Mouse (Mus musculus) heart, postnatal 0 days (tissue): ENCODE data around the gene Gm49354. TPM values are rescaled to one million over a fixed set of nuclear protein-coding genes. Genes with fewer than 3 reads are reported as not detected.
"Not testable (repeated sequence)": the region's sequence is repeated elsewhere in the genome, so short reads cannot be mapped to it uniquely, and the experiment has no call there.

Experiments used
- ATAC-seq: fragments of 200-750 bp; cut with Nextera tagmentation; 2 replicates; pipeline ENCODE4 v1.8.0; 2017; ENCODE audit warnings: low read depth, moderate number of reproducible peaks, moderate library complexity; ENCODE audit not compliant: insufficient read depth
- DNase-seq: peaks from one replicate; pipeline ENCODE4 v3.0.0-alpha.2; 2016; ENCODE audit warnings: low spot score
- H3K27ac ChIP-seq: fragments of 300-500 bp; sonication (generic); 2 replicates; pipeline ENCODE4 v1.5.1; 2014; ENCODE audit warnings: low read depth, mild to moderate bottlenecking
- H3K27me3 ChIP-seq: fragments of 300-500 bp; sonication (generic); 2 replicates; pipeline ENCODE4 v1.6.1; 2014; ENCODE audit warnings: low read length, mixed read lengths; ENCODE audit not compliant: control insufficient read depth, insufficient read depth
- H3K36me3 ChIP-seq: fragments of 300-500 bp; sonication (generic); replicated peaks from 2 replicates; pipeline ENCODE4 v1.6.1; 2014; ENCODE audit warnings: low read length, mixed read lengths; ENCODE audit not compliant: control insufficient read depth, insufficient read depth
- H3K4me1 ChIP-seq: fragments of 300-500 bp; sonication (generic); 2 replicates; pipeline ENCODE4 v1.6.1; 2014; ENCODE audit warnings: antibody characterized with exemption; ENCODE audit not compliant: control insufficient read depth, insufficient read depth
- H3K4me2 ChIP-seq: fragments of 300-500 bp; sonication (generic); 2 replicates; pipeline ENCODE4 v1.6.1; 2014; ENCODE audit warnings: low read depth, mild to moderate bottlenecking, low read length, moderate library complexity
- H3K4me3 ChIP-seq: fragments of 300-500 bp; sonication (generic); 2 replicates; pipeline ENCODE4 v1.5.1; 2014; ENCODE audit warnings: low read depth, low read length
- H3K9ac ChIP-seq: fragments of 300-500 bp; sonication (generic); replicated peaks from 2 replicates; pipeline ENCODE4 v1.6.1; 2014; ENCODE audit warnings: low read depth, low read length, mixed read lengths
- H3K9me3 ChIP-seq: fragments of 300-500 bp; sonication (generic); replicated peaks from 2 replicates; pipeline ENCODE4 v1.6.1; 2016; ENCODE audit warnings: low read length; ENCODE audit not compliant: control insufficient read depth
- CTCF ChIP-seq: IDR thresholded peaks from 2 replicates; pipeline ENCODE4 v1.5.1; 2016; ENCODE audit warnings: antibody characterized with exemption, control low read depth, low read depth
- EP300 ChIP-seq: IDR thresholded peaks from 2 replicates; pipeline ENCODE4 v1.6.1; 2016; ENCODE audit warnings: antibody characterized with exemption, low read depth
- WGBS: fragments of 180-500 bp; shearing (Covaris S2); extraction: QIAGEN DNeasy Blood & Tissue Kit; methylation state at CpG from one replicate; pipeline ENCODE4 v1.1.7; 2014; 5-methylcytosine and 5-hydroxymethylcytosine counted together
- polyA plus RNA-seq: library from polyadenylated mRNA; unstranded; fragments of >200 nt; fragmentation: Nextera tagmentation; extraction: Ambion mirVana; gene quantifications from 2 replicates; pipeline ENCODE4 v1.2.1, GENCODE M21; 2015
- total RNA-seq: library from RNA; depleted of rRNA; stranded (reverse); fragments of >200 nt; gene quantifications from 2 replicates; pipeline ENCODE4 v1.2.3, GENCODE M21; 2014; ENCODE audit warnings: low replicate concordance

The Gm49354 gene
- total and polyA plus RNA-seq, 2 experiments from 2014 or later = not detected

DNA sequence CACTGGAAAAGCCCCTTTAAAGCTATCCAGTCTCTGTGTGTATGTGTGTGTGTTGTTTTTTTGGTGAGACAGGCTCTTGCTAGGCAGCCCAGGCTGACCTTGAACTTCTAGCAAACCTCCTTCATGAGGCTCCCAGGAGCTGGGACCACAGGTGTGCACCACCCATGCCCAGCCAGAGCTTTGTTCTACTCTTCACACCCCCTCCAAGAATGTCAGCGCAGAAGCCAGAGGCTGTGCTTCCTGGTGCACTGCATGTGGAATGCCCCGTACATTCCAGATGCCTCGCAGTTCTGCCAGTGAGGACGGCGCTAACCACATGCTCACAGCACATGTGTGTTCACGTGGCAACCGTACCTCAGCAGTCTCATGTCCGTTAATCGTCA lies 14.4 kb upstream of the Gm49354 start:
- WGBS = 83% methylated on average over 9 of the region's 9 CpGs
- no peak overlapping the region for H3K27ac ChIP-seq
- peaks cover 99% of the 10 kb centered on the region for H3K36me3 ChIP-seq
- H3K4me1 ChIP-seq = no peaks in the 10 kb centered on the region
- no peak for DNase-seq
- no peak overlapping the region for H3K4me2 ChIP-seq
- H3K9me3 ChIP-seq = no peaks in the 10 kb centered on the region
- H3K27me3 ChIP-seq = no peaks in the 10 kb centered on the region
- H3K9ac ChIP-seq = no peak overlapping the region
- TF ChIP-seq EP300 (no peak), CTCF (no peak)
- no peak overlapping the region for H3K4me3 ChIP-seq
- ATAC-seq = no peak

DNA sequence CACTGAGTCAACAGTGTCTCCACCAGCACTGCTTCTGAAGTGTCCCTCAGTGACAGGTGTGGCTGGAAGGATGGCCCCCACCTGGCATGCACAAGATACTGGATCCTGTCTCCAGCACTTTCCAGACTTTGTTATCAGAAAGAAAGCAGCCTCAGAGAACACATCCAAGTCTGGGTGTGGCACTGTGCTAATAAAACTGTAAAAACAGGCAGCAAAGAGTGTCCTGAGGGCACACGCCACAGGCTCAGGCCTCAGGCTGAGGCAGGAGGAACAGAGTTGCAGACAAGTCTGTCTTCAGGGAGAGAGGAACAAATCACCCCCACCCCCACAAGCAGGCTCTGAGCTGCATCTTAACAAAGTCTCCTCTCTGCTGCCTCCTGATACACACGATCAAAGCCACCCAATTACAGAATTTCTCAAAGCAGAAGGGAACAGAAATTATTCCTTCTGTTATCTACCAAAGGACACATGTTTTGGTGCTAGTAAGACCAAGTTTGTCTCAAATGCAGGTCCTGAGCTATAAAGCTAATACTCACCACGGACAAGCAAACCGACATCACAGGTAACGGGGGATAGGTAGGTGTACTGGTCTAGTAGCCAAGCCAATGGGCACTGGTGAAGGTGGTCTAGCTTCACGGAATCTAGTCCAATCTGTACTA lies 13.9 kb upstream of the Gm49354 start:
- Histone ChIP-seq H3K4me1 (no peaks in the 10 kb centered on the region), H3K27me3 (no peaks in the 10 kb centered on the region), H3K36me3 (peaks cover 99% of the 10 kb centered on the region), H3K27ac (no peak overlapping the region), H3K4me2 (no peak overlapping the region), H3K4me3 (no peak overlapping the region), H3K9ac (no peak overlapping the region), H3K9me3 (no peaks in the 10 kb centered on the region)
- no peak for TF ChIP-seq EP300
- TF ChIP-seq CTCF = no peak
- DNase-seq = no peak
- ATAC-seq = no peak
- 87% methylated on average over 6 of the region's 6 CpGs for WGBS

DNA sequence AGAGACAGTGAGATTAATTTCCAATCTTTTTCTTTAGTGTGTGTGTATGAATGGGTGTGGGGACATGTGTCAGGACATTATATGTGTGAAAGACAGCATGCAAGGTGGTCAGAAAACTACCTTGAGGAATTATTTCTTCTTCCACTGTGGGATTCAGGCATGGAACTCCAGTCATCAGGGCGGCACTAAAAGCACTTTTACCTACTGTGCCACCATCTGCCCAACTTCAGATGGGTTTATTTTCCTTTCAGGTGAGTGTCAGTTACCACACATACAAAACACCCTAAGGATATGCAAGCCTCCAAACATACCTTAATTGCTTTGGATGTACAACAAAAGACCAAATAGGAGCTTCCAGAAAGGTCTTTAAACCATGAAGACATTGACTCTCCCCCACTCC lies 12.7 kb upstream of the Gm49354 start:
- H3K9ac ChIP-seq = no peak overlapping the region
- no peak overlapping the region for H3K4me2 ChIP-seq
- no peaks in the 10 kb centered on the region for H3K4me1 ChIP-seq
- DNase-seq = no peak
- H3K36me3 ChIP-seq = peaks cover 98% of the 10 kb centered on the region
- no peak overlapping the region for H3K27ac ChIP-seq
- H3K27me3 ChIP-seq = no peaks in the 10 kb centered on the region
- no peaks in the 10 kb centered on the region for H3K9me3 ChIP-seq
- TF ChIP-seq EP300 (no peak), CTCF (no peak)
- no peak overlapping the region for H3K4me3 ChIP-seq
- ATAC-seq = no peak
- WGBS = 83% methylated on average over 1 of the region's 1 CpGs

DNA sequence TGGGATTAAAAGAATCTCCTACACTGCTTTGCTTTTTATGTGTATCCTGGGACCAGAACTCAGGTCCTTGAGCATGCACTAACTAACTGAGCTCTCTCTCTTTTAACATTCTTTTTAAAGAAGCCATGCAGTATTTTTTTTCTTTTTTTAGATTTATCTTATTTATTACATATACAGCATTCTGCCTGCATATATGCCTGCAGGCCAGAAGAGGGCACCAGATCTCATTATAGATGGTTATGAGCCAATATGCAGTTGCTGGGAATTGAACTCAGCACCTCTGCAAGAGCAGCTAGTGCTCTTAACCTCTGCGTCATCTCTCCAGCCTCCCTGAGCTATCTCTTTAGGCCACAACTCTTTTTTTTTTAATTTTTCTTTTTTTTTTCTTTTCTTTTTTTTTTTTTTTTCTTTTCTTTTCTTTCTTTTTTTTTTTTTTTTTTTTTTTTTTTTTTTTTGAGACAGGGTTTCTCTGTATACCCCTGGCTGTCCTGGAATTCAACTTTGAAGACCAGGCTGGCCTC lies 2.2 kb downstream of the Gm49354 start:
- H3K4me1 ChIP-seq, ATAC-seq, H3K9ac ChIP-seq, H3K9me3 ChIP-seq, H3K4me2 ChIP-seq, H3K4me3 ChIP-seq, H3K27me3 ChIP-seq, H3K27ac ChIP-seq, DNase-seq: not testable (repeated sequence)
- peaks cover 89% of the 10 kb centered on the region for H3K36me3 ChIP-seq
- WGBS = 94% methylated on average over 1 of the region's 1 CpGs

DNA sequence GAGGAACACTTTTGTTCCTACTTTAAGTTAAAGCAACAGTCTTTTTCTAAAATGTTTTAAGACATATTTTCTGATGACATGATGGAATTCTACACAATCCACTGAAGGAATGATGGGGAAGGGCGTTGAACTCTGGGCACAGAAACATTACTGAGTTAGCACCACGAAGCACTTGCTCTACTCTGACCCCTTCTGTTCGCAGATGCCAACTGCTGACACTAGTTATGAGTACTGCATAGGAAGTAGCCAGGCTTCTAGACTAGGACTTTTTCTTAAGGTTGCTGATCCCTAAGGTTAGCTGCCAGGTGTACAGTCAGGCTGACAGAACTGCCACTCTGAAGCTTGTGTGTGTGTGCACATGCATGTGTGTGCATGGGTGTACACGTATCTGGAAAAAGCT lies 2.8 kb downstream of the Gm49354 start:
- Histone ChIP-seq H3K9ac (no peak overlapping the region), H3K4me2 (no peak overlapping the region), H3K4me1 (peaks cover 9% of the 10 kb centered on the region), H3K36me3 (peaks cover 85% of the 10 kb centered on the region), H3K4me3 (no peak overlapping the region), H3K9me3 (no peaks in the 10 kb centered on the region), H3K27me3 (no peaks in the 10 kb centered on the region), H3K27ac (no peak overlapping the region)
- DNase-seq = no peak
- 84% methylated on average over 4 of the region's 4 CpGs for WGBS
- no peak; the same call in 1 of the 2 replicates for ATAC-seq
- TF ChIP-seq CTCF (peak; percentile 26; the same call in 1 of the 2 replicates), EP300 (no peak)

DNA sequence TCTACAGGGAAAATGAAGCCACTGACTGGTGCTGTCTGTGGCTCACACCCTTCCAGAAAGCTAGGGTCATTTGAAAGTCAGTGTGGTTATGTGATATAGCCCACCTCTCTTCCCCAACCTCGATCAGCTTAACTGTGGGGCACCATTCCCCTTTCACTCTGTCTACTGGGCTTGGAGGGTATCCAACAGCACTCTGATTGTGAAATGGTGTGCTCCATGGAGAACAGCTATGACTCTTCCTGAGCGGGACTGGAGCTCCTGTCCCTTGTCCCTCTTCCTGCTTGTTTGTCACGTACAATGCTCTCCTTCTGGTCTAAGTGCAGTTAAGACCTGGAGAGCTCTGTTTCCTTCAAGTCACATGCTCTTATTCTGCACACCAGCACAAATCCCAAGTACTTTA lies 6.9 kb downstream of the Gm49354 start:
- Histone ChIP-seq H3K4me3 (no peak overlapping the region), H3K27me3 (no peaks in the 10 kb centered on the region), H3K27ac (peak overlapping the region; percentile 77), H3K36me3 (peaks cover 66% of the 10 kb centered on the region), H3K9ac (no peak overlapping the region), H3K9me3 (no peaks in the 10 kb centered on the region), H3K4me1 (peaks cover 22% of the 10 kb centered on the region), H3K4me2 (no peak overlapping the region)
- TF ChIP-seq EP300 = no peak
- TF ChIP-seq CTCF = no peak
- ATAC-seq = 0 out of 2 replicates have a peak, but pooled peaks have one; percentile 9
- DNase-seq = peak; percentile 24
- WGBS = 32% methylated on average over 3 of the region's 3 CpGs
